Mouse (Mus musculus): ENCODE measurements around the gene Ccdc40. TPM values are rescaled to one million over a fixed set of nuclear protein-coding genes. Genes with fewer than 3 reads are reported as not detected.
"Not testable (repeated sequence)": the region's sequence is repeated elsewhere in the genome, so short reads cannot be mapped to it uniquely, and the experiment has no call there.

Gene Ccdc40
- polyA plus RNA-seq, 1 experiment = 2.5 TPM

GRCm38 (mm10) chr11:119238305-119238721 lies 9.9 kb downstream of the Ccdc40 start:
- H3K27me3 ChIP-seq (ENCODE audit: control insufficient read depth, insufficient read depth, low read length) = no peaks in the 10 kb centered on the region
- H3K27ac ChIP-seq (ENCODE audit: control insufficient read depth, insufficient read depth, low read length) = no peak overlapping the region
- H3K36me3 ChIP-seq (ENCODE audit: control insufficient read depth, insufficient read depth, low read length) = no peaks in the 10 kb centered on the region
- peaks cover 4% of the 10 kb centered on the region for H3K4me1 ChIP-seq (replicated peaks; ENCODE audit: control insufficient read depth, insufficient read depth, low read length)
- peak; percentile 85 for DNase-seq
- TF ChIP-seq CTCF (IDR thresholded peaks at IDR 0.05; ENCODE audit: borderline replicate concordance, control insufficient read depth, extremely low read depth, insufficient read depth, low read length, poor library complexity) (no peak), POLR2A (IDR thresholded peaks at IDR 0.05; ENCODE audit: control insufficient read depth, extremely low read depth, insufficient read depth, low read length, poor library complexity) (no peak; the same call in 1 of the 2 replicates)
- 0% methylated on average over 11 of the region's 11 CpGs for WGBS
- H3K4me3 ChIP-seq (ENCODE audit: control insufficient read depth, insufficient read depth, low read length) = peak overlapping the region; percentile 42

GRCm38 (mm10) chr11:119239480-119239879 lies 11.1 kb downstream of the Ccdc40 start:
- Histone ChIP-seq H3K4me3 (ENCODE audit: control insufficient read depth, insufficient read depth, low read length) (no peak overlapping the region), H3K27me3 (ENCODE audit: control insufficient read depth, insufficient read depth, low read length) (no peaks in the 10 kb centered on the region), H3K36me3 (ENCODE audit: control insufficient read depth, insufficient read depth, low read length) (no peaks in the 10 kb centered on the region), H3K27ac (ENCODE audit: control insufficient read depth, insufficient read depth, low read length) (no peak overlapping the region), H3K4me1 (replicated peaks; ENCODE audit: control insufficient read depth, insufficient read depth, low read length) (peaks cover 4% of the 10 kb centered on the region)
- TF ChIP-seq CTCF (IDR thresholded peaks at IDR 0.05; ENCODE audit: borderline replicate concordance, control insufficient read depth, extremely low read depth, insufficient read depth, low read length, poor library complexity) (no peak), POLR2A (IDR thresholded peaks at IDR 0.05; ENCODE audit: control insufficient read depth, extremely low read depth, insufficient read depth, low read length, poor library complexity) (no peak)
- DNase-seq = no peak
- 97% methylated on average over 12 of the region's 12 CpGs for WGBS

GRCm38 (mm10) chr11:119245543-119245942 lies 17.2 kb downstream of the Ccdc40 start:
- H3K36me3 ChIP-seq (ENCODE audit: control insufficient read depth, insufficient read depth, low read length); H3K4me3 ChIP-seq (ENCODE audit: control insufficient read depth, insufficient read depth, low read length); H3K27me3 ChIP-seq (ENCODE audit: control insufficient read depth, insufficient read depth, low read length); DNase-seq; H3K4me1 ChIP-seq (replicated peaks; ENCODE audit: control insufficient read depth, insufficient read depth, low read length); H3K27ac ChIP-seq (ENCODE audit: control insufficient read depth, insufficient read depth, low read length): not testable (repeated sequence)
- WGBS = 94% methylated on average over 6 of the region's 6 CpGs

GRCm38 (mm10) chr11:119249011-119249410 lies 20.6 kb downstream of the Ccdc40 start:
- no peaks in the 10 kb centered on the region for H3K27me3 ChIP-seq (ENCODE audit: control insufficient read depth, insufficient read depth, low read length)
- 43% methylated on average over 6 of the region's 6 CpGs for WGBS
- no peak for TF ChIP-seq POLR2A (IDR thresholded peaks at IDR 0.05; ENCODE audit: control insufficient read depth, extremely low read depth, insufficient read depth, low read length, poor library complexity)
- TF ChIP-seq CTCF (IDR thresholded peaks at IDR 0.05; ENCODE audit: borderline replicate concordance, control insufficient read depth, extremely low read depth, insufficient read depth, low read length, poor library complexity) = peak; percentile 62; the same call in 1 of the 2 replicates
- peak; percentile 45 for DNase-seq
- H3K4me1 ChIP-seq (replicated peaks; ENCODE audit: control insufficient read depth, insufficient read depth, low read length) = peaks cover 25% of the 10 kb centered on the region
- H3K36me3 ChIP-seq (ENCODE audit: control insufficient read depth, insufficient read depth, low read length) = no peaks in the 10 kb centered on the region
- no peak overlapping the region for H3K4me3 ChIP-seq (ENCODE audit: control insufficient read depth, insufficient read depth, low read length)
- H3K27ac ChIP-seq (ENCODE audit: control insufficient read depth, insufficient read depth, low read length) = no peak overlapping the region

GRCm38 (mm10) chr11:119250998-119251397 lies 22.6 kb downstream of the Ccdc40 start:
- Histone ChIP-seq H3K27ac (ENCODE audit: control insufficient read depth, insufficient read depth, low read length) (no peak overlapping the region), H3K4me1 (replicated peaks; ENCODE audit: control insufficient read depth, insufficient read depth, low read length) (peaks cover 25% of the 10 kb centered on the region), H3K4me3 (ENCODE audit: control insufficient read depth, insufficient read depth, low read length) (no peak overlapping the region), H3K27me3 (ENCODE audit: control insufficient read depth, insufficient read depth, low read length) (no peaks in the 10 kb centered on the region), H3K36me3 (ENCODE audit: control insufficient read depth, insufficient read depth, low read length) (no peaks in the 10 kb centered on the region)
- 86% methylated on average over 17 of the region's 17 CpGs for WGBS
- TF ChIP-seq POLR2A (IDR thresholded peaks at IDR 0.05; ENCODE audit: control insufficient read depth, extremely low read depth, insufficient read depth, low read length, poor library complexity) (no peak), CTCF (IDR thresholded peaks at IDR 0.05; ENCODE audit: borderline replicate concordance, control insufficient read depth, extremely low read depth, insufficient read depth, low read length, poor library complexity) (no peak)
- no peak for DNase-seq

- Histone ChIP-seq H3K4me1 (replicated peaks; ENCODE audit: control insufficient read depth, insufficient read depth, low read length) (peaks cover 25% of the 10 kb centered on the region), H3K27me3 (ENCODE audit: control insufficient read depth, insufficient read depth, low read length) (no peaks in the 10 kb centered on the region), H3K36me3 (ENCODE audit: control insufficient read depth, insufficient read depth, low read length) (no peaks in the 10 kb centered on the region), H3K4me3 (ENCODE audit: control insufficient read depth, insufficient read depth, low read length) (peak overlapping the region; percentile 15), H3K27ac (ENCODE audit: control insufficient read depth, insufficient read depth, low read length) (no peak overlapping the region)
- TF ChIP-seq CTCF (IDR thresholded peaks at IDR 0.05; ENCODE audit: borderline replicate concordance, control insufficient read depth, extremely low read depth, insufficient read depth, low read length, poor library complexity) (peak; percentile 72; the same call in 1 of the 2 replicates), POLR2A (IDR thresholded peaks at IDR 0.05; ENCODE audit: control insufficient read depth, extremely low read depth, insufficient read depth, low read length, poor library complexity) (peak; percentile 28; the same call in 1 of the 2 replicates)
- DNase-seq = peak; percentile 66
- 6% methylated on average over 22 of the region's 22 CpGs for WGBS
Observed at GRCm38 (mm10) chr11:119252854-119253541, 24.6 kb downstream of the Ccdc40 start.

- H3K36me3 ChIP-seq (ENCODE audit: control insufficient read depth, insufficient read depth, low read length); H3K4me3 ChIP-seq (ENCODE audit: control insufficient read depth, insufficient read depth, low read length); H3K27me3 ChIP-seq (ENCODE audit: control insufficient read depth, insufficient read depth, low read length); H3K27ac ChIP-seq (ENCODE audit: control insufficient read depth, insufficient read depth, low read length); DNase-seq: not testable (repeated sequence)
- WGBS = 98% methylated on average over 5 of the region's 5 CpGs
- peaks cover 19% of the 10 kb centered on the region for H3K4me1 ChIP-seq (replicated peaks; ENCODE audit: control insufficient read depth, insufficient read depth, low read length)
Observed at GRCm38 (mm10) chr11:119256557-119256956, 28.2 kb downstream of the Ccdc40 start.
